Mouse (Mus musculus): ENCODE results near the gene Vmn1r121.
"Not testable (repeated sequence)": the region's sequence is repeated elsewhere in the genome, so short reads cannot be mapped to it uniquely, and the experiment has no call there.

Vmn1r121 gene

GRCm38 (mm10) chr7:21098413-21098812 is at the start of gene Vmn1r121:
Gene Vmn1r121, minus strand, starts transcription at chr7:21098513.
- not testable (repeated sequence) for DNase-seq (ENCODE audit: low read depth)

DNA sequence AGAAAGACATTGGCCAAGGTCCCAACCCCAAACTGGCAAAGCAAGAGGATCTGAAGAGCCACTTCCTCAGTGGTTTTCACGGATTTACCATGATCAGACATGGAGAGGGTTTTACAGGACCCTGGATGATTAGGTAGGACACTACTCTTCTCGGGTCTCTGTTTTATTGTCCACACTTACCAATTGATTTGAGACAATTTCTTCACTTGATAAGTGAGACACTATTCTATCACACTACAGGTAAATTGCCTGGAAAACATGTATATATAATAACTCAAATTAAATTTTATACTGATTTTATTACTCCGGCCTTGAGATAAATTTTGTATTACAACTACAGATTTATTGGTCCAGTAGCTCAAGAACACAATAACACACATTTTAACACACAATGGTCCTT is 35.7 kb upstream of the Vmn1r121 start, which contains the start of gene Vmn1r122:
Vmn1r122 (minus strand) TSS at position 101 of the 400 bp plus-strand sequence.
- DNase-seq (ENCODE audit: low read depth), result not testable (repeated sequence)

GRCm38 (mm10) chr7:21053684-21054083 is 44.6 kb downstream of the Vmn1r121 start, which contains the start of gene Vmn1r120:
Gene Vmn1r120, minus strand, starts transcription at chr7:21053784.
- DNase-seq (ENCODE audit: low read depth), result not testable (repeated sequence)
